Mouse (Mus musculus) lung, embryonic 16.5 days (tissue): ENCODE results near the gene Lamtor3. TPM values are rescaled to one million over a fixed set of nuclear protein-coding genes. Genes with fewer than 3 reads are reported as not detected.

Experiments
- ATAC-seq: fragments of 200-750 bp; cut with Nextera tagmentation; 2 replicates; pipeline ENCODE4 v1.8.0; 2017; ENCODE audit warnings: low read depth, mild to moderate bottlenecking, moderate library complexity
- H3K27ac ChIP-seq: fragments of 300-500 bp; sonication (generic); 2 replicates; pipeline ENCODE4 v1.5.1; 2014; ENCODE audit warnings: mild to moderate bottlenecking, control low read depth, low read length
- H3K27me3 ChIP-seq: fragments of 300-500 bp; sonication (generic); 2 replicates; pipeline ENCODE4 v1.6.1; 2014; ENCODE audit warnings: low read depth, low read length, mixed read lengths; ENCODE audit not compliant: control insufficient read depth, insufficient read depth
- H3K36me3 ChIP-seq: fragments of 300-500 bp; sonication (generic); 2 replicates; pipeline ENCODE4 v1.6.1; 2014; ENCODE audit warnings: low read length; ENCODE audit not compliant: control insufficient read depth, insufficient read depth
- H3K4me1 ChIP-seq: fragments of 300-500 bp; sonication (generic); replicated peaks from 2 replicates; pipeline ENCODE4 v1.6.1; 2014; ENCODE audit warnings: low read length, mixed read lengths; ENCODE audit not compliant: control insufficient read depth, insufficient read depth
- H3K4me2 ChIP-seq: fragments of 300-500 bp; sonication (generic); 2 replicates; pipeline ENCODE4 v1.6.1; 2014; ENCODE audit warnings: low read depth, low read length, control low read depth
- H3K4me3 ChIP-seq: fragments of 300-500 bp; sonication (generic); 2 replicates; pipeline ENCODE4 v1.5.1; 2014; ENCODE audit warnings: mild to moderate bottlenecking, low read length, control low read depth
- H3K9ac ChIP-seq: fragments of 300-500 bp; sonication (generic); 2 replicates; pipeline ENCODE4 v1.6.1; 2014; ENCODE audit warnings: low read length, control low read depth
- H3K9me3 ChIP-seq: fragments of 300-500 bp; sonication (generic); 2 replicates; pipeline ENCODE4 v1.6.1; 2016; ENCODE audit warnings: low read length; ENCODE audit not compliant: control insufficient read depth
- WGBS: fragments of 180-500 bp; shearing (Covaris S2); extraction: QIAGEN DNeasy Blood & Tissue Kit; methylation state at CpG from one replicate; pipeline ENCODE4 v1.1.7; 2014; 5-methylcytosine and 5-hydroxymethylcytosine counted together
- polyA plus RNA-seq: library from polyadenylated mRNA; unstranded; fragments of >200 nt; fragmentation: Nextera tagmentation; extraction: Ambion mirVana; gene quantifications from 2 replicates; pipeline ENCODE4 v1.2.1, GENCODE M21; 2015

Lamtor3 gene
- polyA plus RNA-seq, 1 experiment from 2014 or later, result 108 TPM

DNA sequence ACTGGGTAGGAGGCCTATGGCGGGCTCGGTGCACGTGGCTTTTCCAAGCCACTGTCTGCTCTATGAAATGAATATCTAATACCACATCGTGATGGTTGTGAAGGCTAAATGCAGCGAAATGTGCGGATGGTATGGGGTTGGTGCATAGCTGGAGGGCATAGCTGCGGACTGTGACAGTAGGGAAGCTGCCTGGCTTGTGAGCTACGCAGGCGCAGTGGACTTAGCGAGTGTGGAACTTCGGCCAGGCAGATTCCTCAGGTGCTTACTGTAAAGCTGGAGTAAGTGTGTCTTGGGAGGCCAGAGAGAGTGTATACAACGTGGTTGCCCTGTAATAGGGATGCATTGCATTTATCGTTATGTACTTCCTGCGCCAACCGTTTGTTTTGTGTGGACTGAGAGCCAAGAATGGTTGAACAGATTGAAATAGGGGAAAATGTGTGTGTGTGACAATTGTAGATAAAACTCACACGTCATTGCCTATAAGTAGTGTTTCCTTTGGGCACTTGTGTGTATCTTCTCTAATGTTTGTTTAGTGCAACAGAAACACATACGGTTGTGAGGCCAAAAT, 57.6 kb downstream of the Lamtor3 start:
- Histone ChIP-seq H3K27ac (no peak overlapping the region), H3K9ac (no peak overlapping the region), H3K4me3 (no peak overlapping the region), H3K4me1 (peaks cover 5% of the 10 kb centered on the region; the same call in 1 of the 2 replicates), H3K27me3 (no peaks in the 10 kb centered on the region), H3K9me3 (no peaks in the 10 kb centered on the region), H3K36me3 (no peaks in the 10 kb centered on the region), H3K4me2 (no peak overlapping the region)
- WGBS, result 87% methylated on average over 17 of the region's 17 CpGs
- no peak for ATAC-seq

DNA sequence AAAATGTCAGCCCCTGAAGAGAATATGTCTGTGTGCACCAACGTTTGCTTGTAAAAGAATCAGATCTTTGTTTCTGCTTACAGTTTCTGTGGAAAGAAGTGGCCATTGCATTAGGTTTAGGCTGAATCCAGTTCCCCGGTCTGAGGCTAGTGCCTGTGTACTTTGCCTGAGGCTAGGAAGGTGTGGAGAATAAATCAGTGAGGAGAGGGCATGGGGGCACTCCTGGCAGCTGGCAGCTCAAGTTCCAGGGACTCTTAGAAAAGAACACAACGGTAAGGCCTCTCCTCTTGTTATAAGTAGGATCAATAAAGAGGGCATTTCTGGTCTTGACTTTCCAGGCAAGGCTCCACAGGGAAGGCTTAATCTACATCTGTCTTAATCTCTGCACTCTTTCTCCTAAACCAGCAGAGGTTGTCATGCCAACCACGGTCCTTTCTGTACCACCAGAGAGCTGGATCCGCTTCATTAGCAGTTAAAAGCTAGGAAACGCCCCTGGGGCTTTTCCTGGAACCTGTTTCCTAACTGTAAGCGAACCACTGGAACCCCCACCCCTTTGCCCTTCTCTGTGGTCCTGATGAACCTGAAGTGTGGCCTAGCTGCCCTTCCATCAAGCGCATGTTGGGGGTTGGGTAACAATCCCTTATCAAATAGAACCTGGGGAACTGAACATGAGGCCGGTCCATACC, 58.8 kb downstream of the Lamtor3 start:
- Histone ChIP-seq H3K4me2 (no peak overlapping the region), H3K9ac (no peak overlapping the region), H3K4me1 (peaks cover 10% of the 10 kb centered on the region; the same call in 1 of the 2 replicates), H3K27me3 (no peaks in the 10 kb centered on the region), H3K9me3 (no peaks in the 10 kb centered on the region), H3K4me3 (no peak overlapping the region), H3K36me3 (no peaks in the 10 kb centered on the region), H3K27ac (no peak overlapping the region)
- WGBS, result 59% methylated on average over 9 of the region's 9 CpGs
- ATAC-seq, result no peak

DNA sequence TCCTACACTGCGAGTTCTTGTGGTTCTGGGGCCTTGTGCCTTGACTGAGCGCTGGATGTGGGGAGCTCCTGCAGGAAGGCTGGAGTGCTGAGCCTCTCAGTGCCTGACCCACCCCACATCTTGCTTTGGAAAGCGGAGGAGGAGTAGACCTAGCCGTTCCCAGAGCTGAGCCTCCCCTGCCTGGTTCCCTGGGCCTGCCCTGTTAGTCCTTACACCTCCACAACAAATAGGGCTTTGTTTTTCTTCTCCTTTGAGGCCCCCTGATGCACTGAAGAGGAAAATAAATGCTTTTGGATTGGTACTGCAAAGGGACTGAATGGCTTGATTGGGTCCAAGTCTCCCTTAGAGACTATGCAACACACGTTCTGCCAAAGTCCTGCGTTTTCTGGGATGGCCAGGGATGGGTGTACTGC, 59.3 kb downstream of the Lamtor3 start:
- no peak overlapping the region for H3K9ac ChIP-seq
- no peak overlapping the region for H3K4me2 ChIP-seq
- peaks cover 10% of the 10 kb centered on the region; the same call in 1 of the 2 replicates for H3K4me1 ChIP-seq
- H3K36me3 ChIP-seq, result no peaks in the 10 kb centered on the region
- H3K27ac ChIP-seq, result no peak overlapping the region
- no peaks in the 10 kb centered on the region for H3K9me3 ChIP-seq
- no peaks in the 10 kb centered on the region for H3K27me3 ChIP-seq
- WGBS, result 60% methylated on average over 6 of the region's 6 CpGs
- H3K4me3 ChIP-seq, result no peak overlapping the region
- no peak for ATAC-seq

DNA sequence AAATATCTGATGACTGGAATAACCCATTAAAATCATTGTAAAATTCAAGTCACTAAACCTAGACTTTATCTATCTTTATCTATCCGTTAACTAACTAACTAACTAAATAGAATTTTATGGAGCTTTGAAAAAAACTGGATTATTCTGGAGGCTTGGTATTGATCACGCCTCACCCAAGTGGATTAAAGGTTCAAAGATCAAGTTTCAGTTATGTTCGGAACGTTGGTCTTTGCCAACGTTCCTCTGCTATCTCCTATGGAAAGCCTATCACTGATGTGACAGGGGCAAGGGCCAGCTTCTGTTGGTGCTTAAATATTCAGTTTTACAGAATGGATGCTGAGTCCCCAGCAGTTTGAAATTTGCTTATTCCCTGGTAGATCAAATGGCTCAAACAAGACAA, 59.9 kb downstream of the Lamtor3 start:
- WGBS, result 59% methylated on average over 5 of the region's 5 CpGs
- no peak overlapping the region for H3K4me3 ChIP-seq
- no peak overlapping the region for H3K4me2 ChIP-seq
- H3K27ac ChIP-seq, result no peak overlapping the region
- peaks cover 10% of the 10 kb centered on the region; the same call in 1 of the 2 replicates for H3K4me1 ChIP-seq
- no peaks in the 10 kb centered on the region for H3K27me3 ChIP-seq
- H3K36me3 ChIP-seq, result no peaks in the 10 kb centered on the region
- no peak overlapping the region for H3K9ac ChIP-seq
- no peaks in the 10 kb centered on the region for H3K9me3 ChIP-seq
- no peak for ATAC-seq

Other genes with a start within 250 kb of the Lamtor3 start
- gene Gm21962, start 247.0 kb upstream of the Lamtor3 start, polyA plus RNA-seq, result not detected in 2 replicates
- gene H2afz, start 54.0 kb upstream of the Lamtor3 start, polyA plus RNA-seq, result 1,843 and 2,003 TPM in 2 replicates
- 7.4 and 9.2 TPM in 2 replicates for gene Dnajb14, start 50.8 kb upstream of the Lamtor3 start, polyA plus RNA-seq
- gene Dapp1, start 63.0 kb downstream of the Lamtor3 start, polyA plus RNA-seq, result 7.5 and 9.0 TPM in 2 replicates
- 0.65 and 0.88 TPM in 2 replicates for gene 1110002E22Rik, start 146.5 kb downstream of the Lamtor3 start, polyA plus RNA-seq
- 0.11 TPM in 1 of 2 replicates, not detected in the other for gene Gm5105, start 148.9 kb downstream of the Lamtor3 start, polyA plus RNA-seq
- 9.9 and 11.4 TPM in 2 replicates for gene Trmt10a, start 224.9 kb downstream of the Lamtor3 start, polyA plus RNA-seq
- gene Mttp, start 226.5 kb downstream of the Lamtor3 start, polyA plus RNA-seq, result 8.6 and 9.1 TPM in 2 replicates